Mouse (Mus musculus): ENCODE measurements around the gene Sccpdh. TPM values are rescaled to one million over a fixed set of nuclear protein-coding genes. Genes with fewer than 3 reads are reported as not detected.

Sccpdh gene
- polyA plus RNA-seq (2014; fragmentation: Nextera tagmentation; extraction: Ambion mirVana) = 76.7 and 79.5 TPM in 2 replicates

DNA sequence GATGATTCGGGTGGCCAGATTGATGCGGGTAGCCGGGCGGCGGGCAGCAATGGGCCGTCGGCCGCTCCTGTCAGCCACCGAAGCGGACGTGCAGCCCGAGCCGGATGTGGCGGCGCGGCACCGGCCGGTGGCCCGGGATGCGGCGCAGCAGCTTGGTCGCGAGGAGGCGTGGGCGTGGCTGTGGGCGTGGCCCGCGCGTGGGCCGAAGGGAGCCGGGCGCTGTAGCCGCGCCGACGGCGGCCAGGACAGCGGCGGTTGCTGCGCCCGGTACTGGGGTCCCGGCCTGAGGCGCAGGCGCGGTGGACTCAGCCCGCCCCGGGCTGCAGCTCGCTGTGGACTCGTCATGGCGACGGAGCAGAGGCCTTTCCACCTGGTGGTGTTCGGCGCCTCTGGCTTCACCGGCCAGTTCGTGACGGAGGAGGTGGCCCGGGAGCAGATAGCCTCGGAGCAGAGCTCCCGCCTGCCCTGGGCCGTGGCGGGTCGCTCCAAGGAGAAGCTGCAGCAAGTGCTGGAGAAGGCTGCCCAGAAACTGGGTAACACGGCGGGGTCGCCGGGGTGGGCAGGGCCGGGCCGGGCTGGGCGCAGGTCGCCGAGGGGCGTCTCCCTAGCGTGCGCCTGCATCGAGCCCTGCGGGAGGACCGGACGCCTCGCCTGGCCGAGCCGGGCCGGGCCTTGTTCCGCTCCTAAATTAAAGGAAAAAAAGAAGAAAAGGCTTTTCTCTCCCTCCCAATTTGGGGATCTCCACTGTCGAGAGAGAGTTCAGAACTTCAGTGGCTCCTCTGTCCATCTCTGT, at the start of gene Sccpdh:
Gene Sccpdh (plus strand): TSS at position 198 of the 793 bp plus-strand sequence.
- peak; percentile 92 for DNase-seq (ENCODE audit: low spot score)
- peak; percentile 97 for ATAC-seq (replicated peaks; ENCODE audit: low FRiP score)
- H3K36me3 ChIP-seq (ENCODE audit: control insufficient read depth, insufficient read depth, low read length) = no peaks in the 10 kb centered on the region; the same call in 1 of the 2 replicates

DNA sequence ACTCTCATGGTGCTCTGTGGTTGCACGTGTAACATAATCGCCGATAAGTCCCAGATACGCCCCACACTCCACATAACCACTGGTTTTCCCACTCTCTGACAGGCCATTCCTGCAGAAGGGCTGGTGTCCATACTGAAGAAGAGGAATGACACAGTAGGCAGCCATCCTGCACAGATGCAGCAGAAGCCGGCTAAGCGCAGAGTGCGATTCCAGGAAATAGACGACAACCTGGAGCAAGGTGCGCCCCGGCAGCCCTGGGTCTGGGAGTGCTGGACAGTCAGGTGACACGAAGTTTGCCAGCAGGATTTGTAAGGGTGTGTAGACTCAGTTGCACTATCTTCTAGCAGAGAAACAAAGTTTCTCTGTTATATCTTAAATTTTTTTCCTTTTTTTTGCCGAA, 45.3 kb upstream of the Sccpdh start:
- WGBS = 92% methylated on average over 12 of the region's 12 CpGs
- Histone ChIP-seq H3K9ac (ENCODE audit: low read length) (no peak overlapping the region), H3K4me1 (replicated peaks; ENCODE audit: control insufficient read depth, insufficient read depth, low read length) (no peaks in the 10 kb centered on the region), H3K4me3 (ENCODE audit: low read depth, low read length) (no peak overlapping the region), H3K4me2 (ENCODE audit: low read depth, low read length, severe bottlenecking) (no peak overlapping the region), H3K36me3 (ENCODE audit: control insufficient read depth, insufficient read depth, low read length) (no peaks in the 10 kb centered on the region; the same call in 1 of the 2 replicates), H3K27ac (ENCODE audit: low read depth, low read length) (no peak overlapping the region), H3K27me3 (ENCODE audit: control insufficient read depth, insufficient read depth, low read length) (no peaks in the 10 kb centered on the region), H3K9me3 (ENCODE audit: control insufficient read depth, low read length) (no peaks in the 10 kb centered on the region)
- no peak for DNase-seq (ENCODE audit: low spot score)
- no peak for ATAC-seq (replicated peaks; ENCODE audit: low FRiP score)

More for the DNA sequence above, at the start of gene Sccpdh:
- Histone ChIP-seq H3K4me3 (ENCODE audit: low read depth, low read length) (peak within 1 kb of the TSS; percentile 73), H3K4me1 (replicated peaks; ENCODE audit: control insufficient read depth, insufficient read depth, low read length) (no peaks in the 10 kb centered on the region), H3K4me2 (ENCODE audit: low read depth, low read length, severe bottlenecking) (peak within 1 kb of the TSS; percentile 77), H3K9ac (ENCODE audit: low read length) (peak within 1 kb of the TSS; percentile 86), H3K9me3 (ENCODE audit: control insufficient read depth, low read length) (no peaks in the 10 kb centered on the region), H3K27me3 (ENCODE audit: control insufficient read depth, insufficient read depth, low read length) (no peaks in the 10 kb centered on the region), H3K27ac (ENCODE audit: low read depth, low read length) (peak within 1 kb of the TSS; percentile 14)
- WGBS = under 1% methylated on average over 84 of the region's 84 CpGs

DNA sequence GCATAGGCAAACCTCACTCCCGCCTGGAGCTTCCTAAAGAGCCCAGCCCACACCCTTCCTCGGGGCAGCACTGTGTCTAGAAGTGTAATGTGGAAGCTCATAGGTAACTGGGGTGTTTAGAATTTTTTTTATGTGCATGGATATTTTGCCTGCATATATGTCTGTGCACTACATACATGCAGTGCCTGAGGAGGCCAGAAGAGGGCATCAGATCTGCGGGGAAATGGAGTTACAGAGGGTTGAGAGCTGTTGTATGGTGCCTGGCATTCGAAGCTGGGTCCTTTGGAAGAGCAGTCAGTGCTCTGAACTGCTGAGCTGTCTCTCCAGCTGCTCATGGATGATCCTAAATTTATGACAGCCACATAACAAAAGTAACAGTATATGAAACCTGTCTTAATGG, 44.4 kb upstream of the Sccpdh start:
- H3K27ac ChIP-seq (ENCODE audit: low read depth, low read length) = no peak overlapping the region
- H3K9ac ChIP-seq (ENCODE audit: low read length) = no peak overlapping the region
- no peak overlapping the region for H3K4me2 ChIP-seq (ENCODE audit: low read depth, low read length, severe bottlenecking)
- DNase-seq (ENCODE audit: low spot score) (peak; percentile 57), ATAC-seq (replicated peaks; ENCODE audit: low FRiP score) (0 out of 2 replicates have a peak, but pooled peaks have one; percentile 7)
- WGBS = 63% methylated on average over 4 of the region's 4 CpGs
- no peaks in the 10 kb centered on the region for H3K27me3 ChIP-seq (ENCODE audit: control insufficient read depth, insufficient read depth, low read length)
- H3K9me3 ChIP-seq (ENCODE audit: control insufficient read depth, low read length) = no peaks in the 10 kb centered on the region
- no peaks in the 10 kb centered on the region; the same call in 1 of the 2 replicates for H3K36me3 ChIP-seq (ENCODE audit: control insufficient read depth, insufficient read depth, low read length)
- H3K4me3 ChIP-seq (ENCODE audit: low read depth, low read length) = no peak overlapping the region
- no peaks in the 10 kb centered on the region for H3K4me1 ChIP-seq (replicated peaks; ENCODE audit: control insufficient read depth, insufficient read depth, low read length)

DNA sequence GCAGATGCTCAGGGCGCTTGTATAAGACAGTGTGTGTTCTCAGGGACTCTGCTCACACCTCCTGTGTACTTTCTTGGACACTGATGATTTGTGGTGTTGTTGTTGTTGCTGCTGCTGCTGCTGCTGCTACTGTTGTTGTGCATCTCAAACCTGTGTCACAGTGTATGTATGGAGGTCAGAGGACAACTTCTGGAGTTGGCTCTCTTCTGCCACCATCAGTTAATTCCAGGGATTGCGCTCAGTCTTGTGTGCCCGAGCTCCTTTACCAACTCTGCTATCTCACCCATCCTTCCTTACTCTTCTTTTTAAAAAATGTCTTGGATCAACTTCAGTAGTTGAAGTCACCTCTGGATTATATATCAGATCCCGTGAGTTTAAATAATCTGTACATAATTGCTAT, 43.7 kb upstream of the Sccpdh start:
- no peak overlapping the region for H3K4me2 ChIP-seq (ENCODE audit: low read depth, low read length, severe bottlenecking)
- no peak for ATAC-seq (replicated peaks; ENCODE audit: low FRiP score)
- no peaks in the 10 kb centered on the region; the same call in 1 of the 2 replicates for H3K36me3 ChIP-seq (ENCODE audit: control insufficient read depth, insufficient read depth, low read length)
- H3K4me3 ChIP-seq (ENCODE audit: low read depth, low read length) = no peak overlapping the region
- 76% methylated on average over 4 of the region's 4 CpGs for WGBS
- H3K4me1 ChIP-seq (replicated peaks; ENCODE audit: control insufficient read depth, insufficient read depth, low read length) = no peaks in the 10 kb centered on the region
- no peaks in the 10 kb centered on the region for H3K9me3 ChIP-seq (ENCODE audit: control insufficient read depth, low read length)
- no peak overlapping the region for H3K9ac ChIP-seq (ENCODE audit: low read length)
- H3K27me3 ChIP-seq (ENCODE audit: control insufficient read depth, insufficient read depth, low read length) = no peaks in the 10 kb centered on the region
- no peak overlapping the region for H3K27ac ChIP-seq (ENCODE audit: low read depth, low read length)
- no peak for DNase-seq (ENCODE audit: low spot score)

DNA sequence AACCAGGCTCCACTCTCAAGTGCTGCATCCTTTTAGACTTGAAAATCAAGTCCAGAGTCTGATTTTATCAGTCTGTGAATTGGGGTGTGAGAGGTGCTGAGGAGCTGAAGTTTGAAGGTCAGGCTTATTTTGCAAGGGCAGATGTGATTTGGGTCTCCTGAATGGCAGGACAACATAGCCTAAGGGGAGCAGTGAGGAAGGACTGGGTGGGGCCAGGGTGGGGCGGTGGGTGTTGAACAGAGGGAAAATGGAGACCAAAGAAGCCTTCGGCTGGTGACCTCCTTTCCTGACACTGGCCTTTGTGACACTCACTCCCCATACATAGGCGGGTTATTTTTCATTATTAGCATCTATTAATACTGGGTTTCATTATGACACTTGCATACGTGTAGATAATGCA, 40.2 kb upstream of the Sccpdh start:
- H3K9me3 ChIP-seq (ENCODE audit: control insufficient read depth, low read length) = no peaks in the 10 kb centered on the region
- no peaks in the 10 kb centered on the region for H3K27me3 ChIP-seq (ENCODE audit: control insufficient read depth, insufficient read depth, low read length)
- no peak overlapping the region for H3K4me3 ChIP-seq (ENCODE audit: low read depth, low read length)
- H3K36me3 ChIP-seq (ENCODE audit: control insufficient read depth, insufficient read depth, low read length) = no peaks in the 10 kb centered on the region; the same call in 1 of the 2 replicates
- no peak overlapping the region for H3K27ac ChIP-seq (ENCODE audit: low read depth, low read length)
- no peaks in the 10 kb centered on the region for H3K4me1 ChIP-seq (replicated peaks; ENCODE audit: control insufficient read depth, insufficient read depth, low read length)
- no peak overlapping the region for H3K9ac ChIP-seq (ENCODE audit: low read length)
- no peak overlapping the region for H3K4me2 ChIP-seq (ENCODE audit: low read depth, low read length, severe bottlenecking)
- ATAC-seq (replicated peaks; ENCODE audit: low FRiP score) (no peak), DNase-seq (ENCODE audit: low spot score) (no peak)
- 92% methylated on average over 4 of the region's 4 CpGs for WGBS

DNA sequence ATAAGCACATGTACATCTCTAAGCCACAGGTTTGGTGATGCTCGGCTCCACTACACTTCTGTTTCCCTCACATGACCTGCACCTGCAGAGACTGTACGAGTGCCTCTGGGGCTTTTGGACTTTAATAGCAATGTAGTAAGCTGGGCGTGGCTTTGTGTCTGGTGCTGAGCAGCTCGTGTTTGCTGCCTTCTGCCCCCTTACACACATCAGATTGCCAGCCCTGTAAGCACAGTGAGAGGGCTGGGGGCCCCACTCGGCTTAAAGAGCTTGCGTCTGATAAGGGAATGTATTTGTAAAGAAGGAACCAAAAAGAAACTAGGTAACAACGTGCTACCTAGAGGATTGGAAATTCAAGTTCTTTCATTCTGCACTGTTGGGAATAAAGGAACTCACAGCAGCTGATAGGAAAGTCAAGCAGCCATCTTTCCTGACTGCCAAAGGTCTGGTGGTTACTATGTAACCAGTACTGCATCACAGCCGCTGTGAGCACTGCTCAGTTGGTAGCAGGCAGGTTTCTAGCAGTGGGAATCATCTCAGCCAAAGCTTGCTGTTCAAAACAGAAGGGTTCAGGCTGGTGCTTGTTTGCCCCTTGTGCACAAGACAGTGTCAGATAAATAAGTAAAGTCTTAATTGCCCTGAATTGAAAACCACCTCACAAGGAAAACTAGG, 39.4 kb upstream of the Sccpdh start:
- Histone ChIP-seq H3K4me2 (ENCODE audit: low read depth, low read length, severe bottlenecking) (no peak overlapping the region), H3K4me3 (ENCODE audit: low read depth, low read length) (no peak overlapping the region), H3K9me3 (ENCODE audit: control insufficient read depth, low read length) (no peaks in the 10 kb centered on the region), H3K36me3 (ENCODE audit: control insufficient read depth, insufficient read depth, low read length) (no peaks in the 10 kb centered on the region; the same call in 1 of the 2 replicates), H3K27ac (ENCODE audit: low read depth, low read length) (no peak overlapping the region), H3K4me1 (replicated peaks; ENCODE audit: control insufficient read depth, insufficient read depth, low read length) (no peaks in the 10 kb centered on the region), H3K9ac (ENCODE audit: low read length) (no peak overlapping the region), H3K27me3 (ENCODE audit: control insufficient read depth, insufficient read depth, low read length) (no peaks in the 10 kb centered on the region)
- ATAC-seq (replicated peaks; ENCODE audit: low FRiP score) (no peak), DNase-seq (ENCODE audit: low spot score) (no peak)
- 71% methylated on average over 8 of the region's 8 CpGs for WGBS

DNA sequence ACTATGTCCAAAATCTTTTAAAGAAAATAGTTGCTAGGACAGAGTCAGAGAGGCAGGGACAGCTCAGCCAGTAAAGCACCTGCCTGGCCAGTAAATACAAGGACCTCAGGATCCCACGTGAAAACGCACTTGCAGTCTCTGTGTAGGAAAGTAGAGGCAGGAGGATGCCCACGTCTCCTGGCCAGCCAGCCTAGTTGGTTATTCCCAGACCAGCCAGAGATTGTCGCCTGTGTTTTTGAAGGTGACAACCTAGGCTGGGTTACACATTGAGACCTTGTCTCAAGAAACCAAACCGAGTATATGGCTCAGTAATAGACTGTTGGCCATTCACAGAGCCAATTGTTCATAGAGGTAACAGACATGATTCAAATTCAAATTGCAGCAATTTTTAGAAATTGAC, 38.7 kb upstream of the Sccpdh start:
- Histone ChIP-seq H3K4me2 (ENCODE audit: low read depth, low read length, severe bottlenecking) (no peak overlapping the region), H3K27ac (ENCODE audit: low read depth, low read length) (no peak overlapping the region), H3K4me1 (replicated peaks; ENCODE audit: control insufficient read depth, insufficient read depth, low read length) (no peaks in the 10 kb centered on the region), H3K36me3 (ENCODE audit: control insufficient read depth, insufficient read depth, low read length) (no peaks in the 10 kb centered on the region; the same call in 1 of the 2 replicates), H3K9ac (ENCODE audit: low read length) (no peak overlapping the region), H3K27me3 (ENCODE audit: control insufficient read depth, insufficient read depth, low read length) (no peaks in the 10 kb centered on the region), H3K4me3 (ENCODE audit: low read depth, low read length) (no peak overlapping the region), H3K9me3 (ENCODE audit: control insufficient read depth, low read length) (no peaks in the 10 kb centered on the region)
- ATAC-seq (replicated peaks; ENCODE audit: low FRiP score) = no peak
- WGBS = 78% methylated on average over 5 of the region's 5 CpGs
- no peak for DNase-seq (ENCODE audit: low spot score)

DNA sequence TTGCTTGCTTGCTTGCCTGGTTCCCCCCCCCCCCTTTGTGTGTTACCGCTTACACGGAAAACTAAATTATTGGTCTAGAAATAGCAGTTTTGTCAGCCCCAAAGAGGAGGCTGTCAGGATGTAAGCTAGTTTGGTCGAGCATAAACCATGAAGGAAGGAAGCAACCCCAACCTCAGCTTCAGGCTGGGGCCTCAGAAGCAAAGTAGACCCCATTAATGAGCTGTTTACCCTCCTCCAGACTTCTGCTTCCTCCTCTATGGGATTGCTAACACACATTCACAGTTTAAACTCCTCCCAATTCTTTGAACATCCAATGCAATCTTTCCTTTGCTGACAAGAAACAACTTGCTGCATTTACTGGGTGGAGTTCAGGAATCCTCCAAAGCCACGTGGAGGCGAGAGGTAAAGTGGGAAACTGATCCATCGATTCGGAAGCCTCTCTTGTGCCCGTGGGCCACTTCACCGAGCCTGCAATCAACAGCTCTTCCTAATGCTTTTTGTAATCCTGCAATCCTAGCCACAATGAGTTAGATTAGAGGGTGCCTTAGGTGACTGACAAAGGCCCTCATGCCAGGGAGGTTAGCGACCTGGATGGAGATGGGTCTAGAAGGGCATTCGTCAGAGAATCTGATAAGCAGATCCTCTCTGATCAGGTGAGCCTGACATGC, 35.1 kb upstream of the Sccpdh start:
- ATAC-seq (replicated peaks; ENCODE audit: low FRiP score) = no peak; the same call in 1 of the 2 replicates
- no peaks in the 10 kb centered on the region for H3K36me3 ChIP-seq (ENCODE audit: control insufficient read depth, insufficient read depth, low read length)
- no peak overlapping the region for H3K4me3 ChIP-seq (ENCODE audit: low read depth, low read length)
- 83% methylated on average over 11 of the region's 11 CpGs for WGBS
- H3K4me2 ChIP-seq (ENCODE audit: low read depth, low read length, severe bottlenecking) = no peak overlapping the region
- no peaks in the 10 kb centered on the region for H3K27me3 ChIP-seq (ENCODE audit: control insufficient read depth, insufficient read depth, low read length)
- H3K4me1 ChIP-seq (replicated peaks; ENCODE audit: control insufficient read depth, insufficient read depth, low read length) = no peaks in the 10 kb centered on the region
- no peaks in the 10 kb centered on the region for H3K9me3 ChIP-seq (ENCODE audit: control insufficient read depth, low read length)
- H3K9ac ChIP-seq (ENCODE audit: low read length) = no peak overlapping the region
- H3K27ac ChIP-seq (ENCODE audit: low read depth, low read length) = no peak overlapping the region
- DNase-seq (ENCODE audit: low spot score) = no peak

Data from forebrain, embryonic 11.5 days (tissue).